Mouse (Mus musculus) lung, adult 18-20 months (tissue): ENCODE data around the gene Scnm1.
"Not testable (repeated sequence)": the region's sequence is repeated elsewhere in the genome, so short reads cannot be mapped to it uniquely, and the experiment has no call there.

ENCODE experiments used
- DNase-seq, 2 experiments: peaks; one replicate each; pipeline ENCODE4 v3.0.0; 2022; ENCODE audit warnings: mixed read lengths in 2 of 2

Scnm1 gene

GRCm38 (mm10) chr3:95142617-95143011 lies 8.8 kb upstream of the Scnm1 start:
- DNase-seq, result peak; percentile 87

GRCm38 (mm10) chr3:95141952-95142616 lies 8.3 kb upstream of the Scnm1 start, which contains the start of gene Tnfaip8l2:
Tnfaip8l2 (minus strand) TSS chr3:95142360.
- peak; percentile 54 to 69 for DNase-seq

GRCm38 (mm10) chr3:95141474-95141873 lies 7.7 kb upstream of the Scnm1 start:
- DNase-seq, result no peak

- DNase-seq, result no peak
These were observed 7.0 kb upstream of the Scnm1 start for GRCm38 (mm10) chr3:95140795-95141194.

GRCm38 (mm10) chr3:95140289-95140595 lies 6.4 kb upstream of the Scnm1 start:
- no peak for DNase-seq

GRCm38 (mm10) chr3:95139586-95140288 lies 5.9 kb upstream of the Scnm1 start:
- DNase-seq, result no peak

GRCm38 (mm10) chr3:95136336-95136735 lies 2.5 kb upstream of the Scnm1 start:
- DNase-seq, result no peak

- DNase-seq, result no peak
These were observed 1.7 kb upstream of the Scnm1 start for GRCm38 (mm10) chr3:95135433-95136052.

GRCm38 (mm10) chr3:95135023-95135422 lies 1.2 kb upstream of the Scnm1 start:
- DNase-seq, result peak; percentile 72 to 79

- not testable (repeated sequence) for DNase-seq
These were observed 322 bp upstream of the Scnm1 start for GRCm38 (mm10) chr3:95134133-95134532.

GRCm38 (mm10) chr3:95133176-95133575 lies 635 bp downstream of the Scnm1 start:
- no peak for DNase-seq

GRCm38 (mm10) chr3:95132389-95132788 lies 1.4 kb downstream of the Scnm1 start:
- not testable (repeated sequence) for DNase-seq

- DNase-seq, result no peak
These were observed 3.7 kb downstream of the Scnm1 start for GRCm38 (mm10) chr3:95130081-95130480.

GRCm38 (mm10) chr3:95129226-95129651 lies 4.6 kb downstream of the Scnm1 start:
- DNase-seq, result no peak

GRCm38 (mm10) chr3:95124972-95125371 lies 8.8 kb downstream of the Scnm1 start:
- peak; percentile 68 to 74 for DNase-seq

GRCm38 (mm10) chr3:95124246-95124645 lies 9.6 kb downstream of the Scnm1 start, which contains the start of gene Tmod4:
Tmod4 (plus strand) TSS chr3:95124476.
- DNase-seq, result no peak

- DNase-seq, result no peak
These were observed 12.2 kb downstream of the Scnm1 start for GRCm38 (mm10) chr3:95121580-95121979.

- DNase-seq, result no peak
These were observed 16.1 kb downstream of the Scnm1 start for GRCm38 (mm10) chr3:95117751-95118150.

- DNase-seq, result no peak
These were observed 21.1 kb downstream of the Scnm1 start for GRCm38 (mm10) chr3:95112760-95113159.

- DNase-seq, result peak; percentile 91 to 93
These were observed 22.7 kb downstream of the Scnm1 start, which contains the start of gene Vps72 for GRCm38 (mm10) chr3:95110911-95111726. Vps72 (plus strand) TSS chr3:95111022.

GRCm38 (mm10) chr3:95107898-95108297 lies 25.9 kb downstream of the Scnm1 start:
- no peak for DNase-seq

GRCm38 (mm10) chr3:95107308-95107707 lies 26.5 kb downstream of the Scnm1 start:
- DNase-seq, result not testable (repeated sequence)
